Mouse (Mus musculus) ovary, postnatal 36 days (tissue): Measurements from ENCODE around the gene Amotl2.

ENCODE experiments used
- DNase-seq: peaks from one replicate; pipeline ENCODE4 v3.0.0; 2022; ENCODE audit warnings: low spot score, mixed read lengths

The Amotl2 gene

GRCm38 (mm10) chr9:102719085-102719484, 2.6 kb downstream of the Amotl2 start:
- DNase-seq: no peak

DNA sequence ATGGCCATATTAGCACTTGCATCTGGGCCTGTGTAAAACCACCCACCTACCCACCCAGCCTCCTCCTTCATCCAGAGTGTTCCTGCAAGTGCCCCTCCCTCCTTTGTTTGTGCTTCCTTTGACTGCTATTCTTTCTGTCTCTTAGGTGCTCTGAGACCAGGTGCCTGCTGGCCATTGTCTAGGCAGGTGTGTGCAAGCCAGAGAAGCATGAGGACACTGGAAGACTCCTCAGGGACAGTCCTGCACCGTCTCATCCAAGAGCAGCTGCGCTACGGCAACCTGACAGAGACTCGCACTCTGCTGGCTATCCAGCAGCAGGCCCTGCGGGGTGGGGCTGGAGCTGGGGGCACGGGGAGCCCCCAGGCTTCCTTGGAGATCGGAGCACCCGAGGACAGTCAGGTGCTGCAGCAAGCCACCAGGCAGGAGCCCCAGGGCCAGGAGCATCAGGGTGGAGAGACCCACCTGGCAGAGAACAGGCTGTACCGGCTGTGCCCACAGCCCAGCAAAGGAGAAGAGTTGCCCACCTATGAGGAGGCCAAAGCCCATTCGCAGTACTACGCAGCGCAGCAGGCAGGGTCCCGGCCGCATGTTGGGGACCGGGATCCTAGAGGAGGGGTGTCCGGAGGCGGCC, 3.6 kb downstream of the Amotl2 start:
- DNase-seq: no peak

- no peak for DNase-seq
Measured at GRCm38 (mm10) chr9:102720567-102721167, 4.2 kb downstream of the Amotl2 start.

DNA sequence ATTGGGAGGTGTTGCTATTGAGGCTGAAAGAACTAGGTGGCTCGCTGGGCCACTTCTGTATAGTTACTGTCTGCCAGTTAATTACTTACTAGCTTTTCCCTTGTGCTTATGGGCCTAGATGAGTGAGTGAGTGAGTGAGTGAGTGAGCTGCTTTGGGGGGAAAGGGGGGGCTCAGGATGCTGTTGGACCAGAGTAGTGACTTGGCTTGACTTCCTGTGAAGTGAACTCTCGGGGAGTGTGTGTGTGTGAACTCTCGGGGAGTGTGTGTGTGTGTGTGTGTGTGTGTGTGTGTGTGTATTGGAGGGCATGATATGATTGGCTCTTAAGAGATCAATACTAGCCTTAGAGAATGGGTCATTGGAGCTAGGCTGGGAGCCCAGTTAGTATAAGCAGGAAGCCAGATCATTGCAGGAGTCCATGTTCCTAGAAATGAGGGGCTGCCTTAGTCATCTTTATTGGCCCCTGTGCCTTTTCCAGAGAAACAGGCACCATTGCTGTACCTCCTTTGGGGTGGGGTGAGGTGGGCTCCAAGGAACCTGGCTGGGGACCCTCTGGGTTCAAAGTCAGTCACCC, 5.0 kb downstream of the Amotl2 start:
- DNase-seq: no peak

DNA sequence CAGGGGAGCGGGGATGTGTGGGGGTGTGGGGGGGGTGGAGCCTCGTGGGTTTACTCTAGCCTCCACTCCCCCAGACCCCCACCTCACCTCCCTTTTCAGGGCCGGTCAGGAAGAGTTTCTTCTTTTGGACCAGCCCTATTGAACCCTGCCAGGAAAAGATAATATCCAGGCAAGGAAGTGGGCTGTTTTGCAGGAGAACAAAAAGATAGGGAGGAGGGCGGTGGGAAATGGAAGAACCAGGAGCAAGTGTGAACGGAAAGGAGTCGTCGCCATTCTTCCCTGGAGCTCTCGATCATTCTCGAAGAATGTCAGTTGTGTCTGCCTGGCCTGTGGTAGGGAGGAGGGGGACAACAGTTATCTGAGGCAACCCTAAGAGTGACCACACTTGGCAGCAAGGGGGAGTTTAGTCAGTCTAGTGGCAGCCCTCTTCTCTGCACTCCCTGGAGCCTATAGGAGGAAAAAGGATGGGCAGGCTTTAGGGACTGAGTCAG, 5.6 kb downstream of the Amotl2 start:
- no peak for DNase-seq

- DNase-seq: no peak
Measured at GRCm38 (mm10) chr9:102722750-102723149, 6.3 kb downstream of the Amotl2 start.

GRCm38 (mm10) chr9:102723241-102723709, 6.8 kb downstream of the Amotl2 start:
- no peak for DNase-seq

DNA sequence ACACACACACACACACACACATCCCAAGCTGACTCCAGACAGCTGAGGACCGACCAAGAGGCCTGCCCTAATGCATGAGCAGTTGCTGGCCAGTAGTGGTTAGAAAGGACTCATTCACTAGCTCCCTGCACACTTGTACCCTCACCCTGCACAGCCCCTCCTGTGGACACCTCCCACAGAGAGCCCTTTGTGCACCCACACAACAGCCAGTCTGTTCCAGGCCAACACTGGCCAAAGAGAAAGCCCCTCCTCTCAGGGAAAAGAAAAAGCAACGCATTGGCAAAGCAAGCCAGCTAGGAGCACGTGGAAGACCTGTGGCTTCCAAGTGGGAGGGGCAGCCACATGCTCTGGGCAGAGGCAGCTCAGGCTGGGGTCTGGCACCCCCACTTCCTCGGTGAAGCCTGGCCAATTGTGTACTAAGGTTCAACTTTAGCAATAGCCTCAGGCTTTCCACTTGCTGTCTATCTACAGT, 7.6 kb downstream of the Amotl2 start:
- DNase-seq: peak; percentile 64

DNA sequence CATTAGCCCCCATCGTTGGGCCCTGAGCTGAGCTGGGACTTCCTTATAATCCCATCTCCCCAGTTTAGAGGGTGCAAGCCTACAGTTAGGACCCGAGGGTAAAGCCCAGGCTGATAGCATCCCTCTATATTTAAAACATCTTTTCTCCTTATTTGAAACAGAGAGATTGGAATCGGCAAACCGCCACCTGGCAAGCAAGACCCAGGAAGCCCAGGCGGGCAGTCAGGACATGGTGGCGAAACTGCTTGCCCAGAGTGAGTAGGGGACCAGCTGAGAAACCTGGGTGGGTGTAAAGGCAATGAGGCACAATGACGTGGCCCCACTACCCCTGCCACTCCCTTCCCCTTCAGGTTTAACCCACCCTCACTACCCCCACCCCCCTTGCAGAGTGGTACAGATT, 8.5 kb downstream of the Amotl2 start:
- no peak for DNase-seq

DNA sequence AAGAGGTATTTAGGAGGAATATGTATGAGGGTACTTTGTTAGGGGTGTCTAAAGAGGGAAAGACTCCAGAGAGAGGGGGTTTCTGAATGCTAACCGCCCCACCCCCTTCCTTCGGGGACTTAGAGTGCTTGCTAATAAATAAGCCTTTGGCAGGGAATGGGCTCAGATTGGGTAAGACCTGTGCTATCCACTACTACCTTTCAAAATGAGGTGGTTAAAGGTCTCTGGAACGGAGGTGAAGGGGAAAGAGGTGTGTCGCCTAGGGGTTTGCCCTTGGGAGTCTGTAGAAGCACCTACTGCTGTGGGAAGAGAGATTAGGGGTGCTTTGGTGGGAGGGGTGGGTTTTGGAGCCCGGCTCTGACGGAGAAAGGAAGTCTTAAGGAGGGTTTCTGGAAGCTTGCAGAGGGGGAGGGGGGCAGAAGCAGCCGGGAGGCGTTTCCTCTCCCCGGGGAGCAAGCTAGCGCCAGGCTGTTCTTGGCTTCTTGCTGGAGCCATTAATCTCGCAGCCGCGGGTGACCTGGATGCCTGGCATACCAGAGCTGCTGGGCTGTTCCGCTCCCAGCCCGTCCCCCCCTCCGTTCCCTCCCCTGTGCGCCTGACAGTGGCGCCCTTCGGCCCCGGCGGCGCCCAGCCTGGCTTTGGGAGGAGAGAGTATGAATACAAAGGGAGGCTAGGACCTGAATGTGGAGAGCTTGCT, 9.6 kb downstream of the Amotl2 start:
- DNase-seq: peak; percentile 84

DNA sequence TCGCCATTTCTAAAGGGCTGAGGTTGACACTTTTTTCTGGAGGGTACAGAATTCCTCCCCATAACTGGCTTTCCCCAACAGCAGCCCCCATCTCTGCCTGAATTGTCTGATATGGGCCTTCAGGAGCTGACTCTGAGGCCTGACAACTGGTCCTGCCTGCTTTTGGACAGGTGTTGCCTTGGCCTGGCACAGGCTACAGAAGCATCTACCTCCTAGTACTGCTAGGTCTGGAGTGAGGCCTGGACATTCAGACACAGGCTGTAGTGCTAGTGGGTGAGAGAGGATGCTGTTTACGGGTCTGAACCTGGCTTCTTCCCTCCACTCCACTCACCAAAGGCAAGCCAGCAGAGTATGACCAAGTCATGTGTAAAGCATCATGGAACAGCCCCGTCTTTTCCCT, 10.3 kb downstream of the Amotl2 start:
- no peak for DNase-seq

DNA sequence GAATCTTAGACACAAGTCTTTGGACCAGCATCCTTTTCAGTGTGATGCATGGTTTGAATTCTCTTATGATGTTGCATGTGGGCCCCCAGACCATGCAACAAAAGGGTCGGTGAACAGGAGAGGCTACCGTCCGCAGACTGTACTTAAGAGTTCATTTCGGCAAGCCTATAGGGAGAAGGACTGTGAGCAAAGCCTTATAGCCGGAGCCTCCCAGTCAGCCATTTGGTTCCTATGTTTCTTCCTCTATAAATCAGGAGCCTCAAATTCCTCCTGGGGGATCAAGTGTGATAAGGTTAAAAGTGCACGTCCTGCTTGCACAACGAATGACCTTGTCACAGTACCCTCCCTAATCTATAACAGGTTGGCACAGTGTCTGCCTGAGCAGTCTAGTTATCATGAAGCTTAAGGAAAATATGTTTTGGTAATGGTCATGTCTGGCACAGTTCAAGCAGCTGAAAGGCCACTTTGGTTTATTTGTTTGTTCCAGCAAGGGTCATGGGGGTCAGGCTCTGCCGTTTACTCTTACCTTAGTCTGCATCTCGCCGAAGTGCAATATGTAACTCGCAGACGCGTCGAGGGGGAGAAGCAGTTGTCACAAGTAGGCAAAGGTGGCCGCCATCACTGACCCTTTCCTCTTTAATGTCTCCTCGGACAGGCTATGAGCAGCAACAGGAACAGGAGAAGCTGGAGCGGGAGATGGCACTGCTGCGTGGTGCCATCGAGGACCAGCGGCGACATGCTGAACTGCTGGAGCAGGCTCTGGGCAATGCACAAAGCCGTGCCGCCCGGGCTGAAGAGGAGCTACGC, 11.4 kb downstream of the Amotl2 start:
- DNase-seq: no peak

GRCm38 (mm10) chr9:102728469-102728747, 11.9 kb downstream of the Amotl2 start:
- DNase-seq: no peak

- no peak for DNase-seq
Measured at GRCm38 (mm10) chr9:102729093-102729845, 12.8 kb downstream of the Amotl2 start.

DNA sequence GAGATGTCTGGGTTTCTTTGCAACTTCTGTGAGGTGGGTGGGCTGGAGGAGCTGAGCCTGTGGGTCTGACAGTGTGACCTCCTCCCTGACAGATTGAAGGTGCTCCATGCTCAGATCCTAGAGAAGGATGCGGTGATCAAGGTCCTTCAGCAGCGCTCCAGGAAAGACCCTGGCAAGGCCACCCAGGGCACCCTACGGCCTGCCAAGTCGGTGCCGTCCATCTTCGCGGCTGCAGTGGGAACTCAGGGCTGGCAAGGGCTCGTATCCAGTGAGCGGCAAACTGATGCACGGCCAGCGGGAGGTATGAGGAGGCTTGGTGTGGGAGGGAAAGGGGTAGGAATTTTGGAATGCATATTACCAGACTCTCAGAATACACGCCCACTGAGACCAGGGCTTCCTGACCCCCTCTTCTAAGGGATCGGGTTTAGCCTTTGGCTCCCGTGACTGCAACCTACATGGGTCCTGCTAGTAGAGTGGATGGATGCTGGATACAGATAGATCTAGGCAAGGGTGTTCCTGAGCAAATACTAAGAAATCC, 13.5 kb downstream of the Amotl2 start:
- DNase-seq: no peak

DNA sequence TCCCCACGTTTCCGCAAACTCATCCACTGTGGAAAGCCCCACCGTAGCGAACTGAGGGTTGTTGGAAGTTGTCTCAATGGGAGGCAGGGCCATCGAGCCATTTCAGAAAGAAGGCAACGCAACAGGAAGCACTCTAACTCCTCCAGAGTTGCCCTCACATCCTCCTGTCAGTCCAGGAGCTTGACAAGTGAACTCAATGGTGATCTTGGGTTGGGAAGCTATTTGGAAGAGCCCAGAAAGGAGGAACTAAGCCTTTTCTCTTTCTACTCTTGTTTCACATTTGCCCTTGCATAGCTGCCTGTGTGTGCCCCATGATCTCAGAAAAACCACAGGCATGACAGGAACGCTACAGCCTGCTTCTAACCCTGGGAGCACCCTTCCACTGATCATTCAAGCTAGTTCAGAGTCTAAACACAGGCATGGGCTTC, 14.6 kb downstream of the Amotl2 start:
- DNase-seq: no peak

DNA sequence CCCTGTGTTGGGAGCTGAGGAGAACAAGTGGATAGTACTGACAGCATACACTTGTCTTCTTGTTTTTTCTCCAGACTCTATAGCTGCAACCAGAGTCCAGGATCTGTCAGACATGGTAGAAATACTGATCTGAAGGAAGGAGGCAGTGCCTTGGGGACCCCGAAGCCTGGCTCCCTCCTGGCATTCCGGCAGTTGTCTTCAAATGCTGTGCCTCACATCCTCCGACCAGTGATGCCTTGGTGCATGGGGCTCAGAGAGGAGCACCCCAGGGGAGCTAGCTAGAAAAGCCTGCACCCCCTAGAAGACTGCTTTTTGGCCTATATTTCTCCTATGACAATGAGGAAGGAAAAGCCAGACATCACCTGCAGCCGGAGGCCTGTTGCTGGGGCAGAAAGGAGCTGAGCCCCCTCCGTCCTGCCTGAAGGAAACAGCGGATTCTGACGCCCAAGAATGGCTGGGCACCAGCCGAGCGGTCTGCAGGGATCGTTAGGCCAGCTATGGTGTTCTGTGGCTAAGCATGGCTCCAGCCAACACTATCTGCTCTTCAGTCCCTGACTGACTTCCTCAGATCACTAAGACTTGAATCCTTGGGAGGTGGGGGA, 15.2 kb downstream of the Amotl2 start:
- no peak for DNase-seq

GRCm38 (mm10) chr9:102732326-102732865, 15.9 kb downstream of the Amotl2 start:
- DNase-seq: no peak

DNA sequence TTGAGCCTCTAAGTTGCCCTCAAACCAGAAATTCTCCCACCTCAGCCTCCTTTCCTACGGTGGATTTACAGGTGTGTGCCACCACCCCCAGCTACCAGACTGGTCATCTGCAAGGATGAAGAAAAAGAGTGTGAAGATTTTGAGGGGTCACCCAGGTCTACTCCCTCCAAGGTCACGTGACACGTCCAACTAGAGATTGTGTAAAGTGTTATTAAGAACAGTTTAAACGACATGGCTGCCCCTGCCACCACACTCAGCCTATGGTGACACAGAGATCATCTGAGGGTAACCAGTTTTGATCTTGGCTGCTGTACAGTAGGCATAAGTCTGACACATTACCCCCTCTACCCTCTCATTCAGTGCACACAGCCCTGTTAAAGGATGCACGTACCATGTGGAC, 17.0 kb downstream of the Amotl2 start:
- DNase-seq: no peak

DNA sequence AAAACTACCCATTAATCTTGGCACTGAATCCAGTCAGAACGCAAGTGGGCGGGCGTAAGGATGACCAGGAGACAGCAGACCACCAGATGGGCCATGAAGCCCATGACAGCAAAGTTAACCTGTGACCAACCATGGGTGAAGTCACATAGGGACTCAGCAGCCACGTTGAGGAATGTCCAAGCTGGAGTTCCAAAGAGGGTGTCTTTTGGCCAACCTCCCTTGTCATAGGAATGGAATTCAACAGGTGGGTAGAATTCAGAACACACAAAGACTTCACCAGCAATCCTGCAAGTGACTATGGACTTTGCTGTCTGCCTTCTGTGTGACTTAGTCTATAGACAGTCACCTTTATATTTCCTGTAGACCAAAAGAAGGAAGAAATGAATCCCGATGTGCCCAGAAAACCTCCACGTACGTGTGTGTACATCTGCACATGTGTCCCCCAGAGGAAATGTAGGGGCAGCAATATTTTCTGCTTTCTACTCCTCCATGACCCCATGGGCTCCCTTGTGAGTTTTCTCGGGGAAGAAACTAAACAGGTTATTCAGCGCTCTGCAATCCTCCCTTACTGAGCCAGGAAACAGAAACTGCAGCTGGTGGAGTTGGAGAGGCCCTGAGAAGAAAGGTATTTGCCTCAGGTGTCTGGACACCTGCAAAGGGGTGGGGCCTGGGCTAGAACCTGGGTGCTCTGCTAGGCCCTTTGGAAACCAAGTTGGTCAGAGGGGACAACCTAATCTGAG, 17.7 kb downstream of the Amotl2 start:
- DNase-seq: no peak
